Mouse (Mus musculus): Measurements from ENCODE around the gene Dkkl1. TPM values are rescaled to one million over a fixed set of nuclear protein-coding genes. Genes with fewer than 3 reads are reported as not detected.

Gene Dkkl1
- total RNA-seq, 2 experiments from 2014 or later = 1.0 to 1.1 TPM

DNA sequence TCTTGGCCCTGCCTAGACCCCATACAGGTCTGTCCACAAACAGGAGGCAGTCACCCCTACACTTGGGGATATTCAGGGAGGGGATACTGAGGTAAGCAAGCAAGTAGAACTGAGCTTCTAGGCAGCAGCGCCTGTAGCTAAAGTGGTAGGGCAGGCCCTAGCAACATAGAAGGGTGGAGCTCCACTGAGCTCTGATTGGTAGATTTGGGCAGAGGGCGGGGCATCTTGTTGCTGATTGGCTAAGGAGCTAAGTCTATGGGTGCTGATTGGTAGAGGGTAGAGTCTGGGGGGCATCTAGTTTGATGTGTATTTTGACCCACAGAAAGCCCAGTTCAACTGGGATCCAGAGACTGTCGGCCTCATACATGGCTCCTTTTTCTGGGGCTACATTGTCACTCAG is 42.5 kb downstream of the Dkkl1 start:
- no peak for ATAC-seq (ENCODE audit: poor library complexity, severe bottlenecking)

DNA sequence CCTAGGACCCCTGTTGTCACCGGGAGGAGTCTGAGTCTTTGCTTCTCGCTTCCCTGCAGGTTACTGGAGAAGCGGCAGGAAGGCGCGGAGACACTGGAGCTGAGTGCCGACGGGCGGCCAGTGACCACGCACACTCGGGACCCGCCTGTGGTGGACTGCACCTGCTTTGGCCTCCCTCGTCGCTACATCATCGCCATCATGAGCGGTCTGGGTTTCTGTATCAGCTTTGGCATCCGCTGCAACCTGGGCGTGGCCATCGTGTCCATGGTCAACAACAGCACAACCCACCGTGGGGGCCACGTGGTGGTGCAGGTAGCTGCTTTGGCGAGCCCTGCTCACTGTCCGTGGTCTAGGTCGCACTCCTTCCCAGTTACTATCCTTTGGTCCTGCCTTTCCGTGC is 43.3 kb downstream of the Dkkl1 start:
- ATAC-seq (ENCODE audit: poor library complexity, severe bottlenecking) = no peak

DNA sequence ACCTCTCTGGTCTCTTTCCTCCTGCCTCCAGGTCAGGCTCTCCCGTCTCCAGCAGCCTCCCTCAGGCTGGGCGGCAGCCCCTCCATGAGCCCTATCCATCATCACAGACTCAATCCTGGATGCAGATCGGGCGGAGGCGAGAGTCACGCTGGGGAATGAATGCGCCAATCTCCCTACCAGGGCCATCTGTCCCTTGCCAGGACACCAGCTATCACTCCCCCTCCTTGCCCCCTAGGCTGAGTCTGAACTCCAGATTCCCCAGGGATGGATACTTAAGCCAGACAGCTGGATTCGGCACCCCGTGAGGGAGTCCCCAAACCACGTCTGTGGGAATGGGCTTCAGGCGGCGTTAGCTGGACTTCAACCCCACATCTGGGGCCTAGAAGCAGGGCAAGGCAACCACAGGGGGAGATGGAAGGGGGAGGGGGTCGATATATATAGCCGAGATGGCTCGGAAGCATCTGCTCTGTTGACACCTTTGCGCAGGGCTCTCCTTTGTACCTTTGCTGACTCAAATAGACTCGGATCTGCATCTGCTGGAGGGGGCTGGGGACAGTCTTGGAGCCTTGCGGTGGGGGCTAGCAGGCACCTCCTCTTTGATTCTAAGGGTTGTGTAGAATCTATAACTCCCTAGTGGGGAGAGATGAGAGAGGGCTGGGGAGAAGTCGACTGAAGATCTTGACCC is 44.0 kb downstream of the Dkkl1 start:
- ATAC-seq (ENCODE audit: poor library complexity, severe bottlenecking) = no peak

DNA sequence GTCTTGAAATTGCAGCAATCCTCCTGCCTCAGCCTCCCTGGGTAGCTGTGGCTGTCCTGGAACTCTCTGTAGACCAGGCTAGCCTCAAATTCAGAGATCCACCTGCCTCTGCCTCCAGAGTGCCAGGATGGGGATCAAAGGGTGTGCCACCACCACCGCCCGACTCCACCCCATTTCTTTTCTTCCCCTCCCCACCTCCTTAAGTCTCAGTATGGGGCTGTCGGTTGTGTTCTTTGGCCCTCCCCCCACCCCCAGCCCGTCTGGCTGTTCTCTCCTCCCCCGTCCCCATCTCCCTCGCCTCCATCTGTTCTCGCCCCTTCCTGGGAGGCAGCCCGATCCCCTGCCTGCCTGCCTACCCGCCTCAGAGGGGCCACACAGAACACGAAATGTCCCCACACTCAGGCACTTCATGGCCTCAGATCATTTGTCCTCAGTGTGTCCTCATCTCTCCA is 45.0 kb downstream of the Dkkl1 start:
- no peak for ATAC-seq (ENCODE audit: poor library complexity, severe bottlenecking)

DNA sequence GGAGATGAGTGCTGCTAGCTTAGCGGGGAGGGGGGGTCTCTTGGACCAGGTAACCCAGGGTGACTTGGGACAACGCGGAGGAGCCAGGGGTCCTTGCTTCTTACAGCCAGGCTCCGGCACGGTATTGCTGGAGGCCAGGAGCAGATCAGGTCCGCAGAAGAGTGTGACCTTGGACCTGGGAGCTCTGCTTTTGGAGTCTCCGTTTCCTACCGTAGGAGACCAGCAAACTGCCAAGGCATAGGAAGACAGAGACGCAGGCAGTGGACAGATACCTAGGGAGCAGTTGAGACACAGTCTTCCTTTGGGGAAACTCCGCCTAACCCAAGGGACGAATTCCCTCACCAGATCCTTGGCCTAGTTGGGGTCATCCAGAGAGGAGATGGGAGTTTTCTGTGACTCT is 46.2 kb downstream of the Dkkl1 start:
- ATAC-seq (ENCODE audit: poor library complexity, severe bottlenecking) = no peak

DNA sequence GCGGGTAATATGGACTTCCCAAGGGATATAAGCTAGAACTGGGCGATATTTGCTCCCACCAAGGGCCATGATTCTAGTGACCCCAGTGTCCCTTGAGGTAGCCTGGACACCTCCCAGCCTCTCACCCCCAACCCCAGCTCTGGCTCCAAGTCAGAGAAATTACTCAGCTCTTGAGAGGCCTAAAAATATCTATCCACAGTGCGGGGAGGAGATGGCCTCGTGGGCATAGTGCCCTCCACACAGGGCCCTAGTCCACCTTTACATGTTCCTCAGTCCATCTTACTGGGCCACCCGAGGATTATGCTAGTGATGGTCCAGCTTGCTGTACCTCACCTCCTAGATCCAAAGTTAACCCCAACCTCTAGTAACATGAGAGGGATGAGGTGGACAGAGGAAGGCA is 47.1 kb downstream of the Dkkl1 start:
- ATAC-seq (ENCODE audit: poor library complexity, severe bottlenecking) = no peak

DNA sequence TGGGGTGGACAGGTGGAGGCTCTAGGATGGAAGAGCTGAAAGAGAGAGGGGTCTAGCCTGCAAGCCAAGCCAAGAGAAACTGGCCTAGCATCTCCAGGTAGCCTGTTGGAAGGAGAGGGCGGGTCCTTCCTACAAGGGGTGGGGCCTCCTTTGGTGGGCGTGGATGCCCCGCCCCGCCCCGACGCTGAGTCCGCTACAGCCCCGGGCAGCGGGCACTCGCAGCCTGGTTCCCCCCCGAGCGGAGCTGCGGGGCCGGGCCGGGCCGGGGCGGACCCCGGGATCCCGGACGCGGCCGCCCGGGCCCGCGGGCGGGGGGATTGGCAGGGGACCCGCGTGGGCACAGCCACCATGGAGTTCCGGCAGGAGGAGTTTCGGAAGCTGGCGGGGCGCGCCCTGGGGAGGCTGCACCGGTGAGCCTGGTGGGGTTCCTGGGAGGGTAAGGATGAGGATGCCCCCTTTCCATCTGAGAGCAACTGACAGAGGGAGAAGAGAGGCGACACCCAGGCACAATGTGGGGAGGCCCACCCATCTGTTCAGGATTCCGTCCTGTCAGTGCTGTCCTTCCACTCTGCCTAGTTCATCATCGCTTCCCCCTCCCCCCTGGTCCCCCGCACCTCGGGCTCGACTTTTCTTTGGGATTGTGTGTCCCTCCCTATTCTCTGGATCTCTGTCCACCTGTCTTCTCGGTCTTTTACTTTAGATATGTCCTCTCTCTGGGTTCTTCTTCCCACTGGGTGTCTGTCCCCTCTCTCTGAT is 48.0 kb downstream of the Dkkl1 start, which contains the start of gene Slc17a7:
TSS of gene Slc17a7 (plus strand) at position 215 of the 756 bp plus-strand sequence.
- ATAC-seq (ENCODE audit: poor library complexity, severe bottlenecking) = peak; percentile 59

DNA sequence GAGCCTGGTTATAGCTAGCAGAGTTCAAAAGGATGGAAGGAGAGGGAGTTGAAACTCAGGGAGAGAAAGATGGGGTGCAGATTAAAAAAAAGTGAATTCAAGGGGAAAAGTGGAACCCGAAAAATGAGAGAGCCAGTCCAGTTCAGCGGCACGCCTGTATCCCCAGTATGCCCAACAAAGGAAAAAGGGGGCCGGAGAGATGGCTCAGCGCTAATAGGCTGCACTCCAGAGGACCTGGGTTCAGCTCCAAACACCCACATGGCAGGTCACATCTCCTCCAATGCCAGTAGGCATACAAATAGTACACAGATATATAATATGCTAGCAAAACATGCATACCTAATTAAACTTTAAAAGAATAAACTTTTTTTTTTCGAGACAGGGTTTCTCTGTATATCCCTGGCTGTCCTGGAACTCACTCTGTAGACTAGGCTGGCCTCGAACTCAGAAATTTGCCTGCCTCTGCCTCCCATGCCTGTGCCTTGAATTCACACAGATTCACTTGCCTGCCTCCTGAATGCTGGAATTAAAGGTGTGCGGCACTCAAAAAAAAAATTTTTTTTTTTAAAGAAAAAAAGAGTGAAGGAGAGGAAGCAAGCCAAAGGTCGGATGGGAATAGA is 48.8 kb downstream of the Dkkl1 start:
- ATAC-seq (ENCODE audit: poor library complexity, severe bottlenecking) = no peak

DNA sequence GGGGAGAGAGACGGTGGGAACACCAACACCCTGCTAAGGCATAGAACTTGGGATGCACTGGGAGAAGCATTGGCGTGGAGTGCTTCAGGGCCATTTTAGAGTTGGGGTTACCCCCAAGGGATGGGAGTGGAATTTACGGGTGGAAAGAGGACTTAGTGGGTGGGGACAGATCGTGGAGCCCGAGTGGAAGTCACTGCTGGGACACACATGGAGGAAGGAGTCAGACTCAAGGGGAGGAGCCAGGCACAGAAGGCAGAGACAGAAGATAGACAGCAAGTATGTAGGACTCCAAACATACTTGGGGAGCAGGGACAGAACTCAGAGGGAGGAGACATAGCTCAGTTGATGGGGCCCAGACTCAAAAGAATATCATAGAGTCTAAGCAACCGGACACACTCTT is 49.4 kb downstream of the Dkkl1 start:
- no peak for ATAC-seq (ENCODE audit: poor library complexity, severe bottlenecking)

DNA sequence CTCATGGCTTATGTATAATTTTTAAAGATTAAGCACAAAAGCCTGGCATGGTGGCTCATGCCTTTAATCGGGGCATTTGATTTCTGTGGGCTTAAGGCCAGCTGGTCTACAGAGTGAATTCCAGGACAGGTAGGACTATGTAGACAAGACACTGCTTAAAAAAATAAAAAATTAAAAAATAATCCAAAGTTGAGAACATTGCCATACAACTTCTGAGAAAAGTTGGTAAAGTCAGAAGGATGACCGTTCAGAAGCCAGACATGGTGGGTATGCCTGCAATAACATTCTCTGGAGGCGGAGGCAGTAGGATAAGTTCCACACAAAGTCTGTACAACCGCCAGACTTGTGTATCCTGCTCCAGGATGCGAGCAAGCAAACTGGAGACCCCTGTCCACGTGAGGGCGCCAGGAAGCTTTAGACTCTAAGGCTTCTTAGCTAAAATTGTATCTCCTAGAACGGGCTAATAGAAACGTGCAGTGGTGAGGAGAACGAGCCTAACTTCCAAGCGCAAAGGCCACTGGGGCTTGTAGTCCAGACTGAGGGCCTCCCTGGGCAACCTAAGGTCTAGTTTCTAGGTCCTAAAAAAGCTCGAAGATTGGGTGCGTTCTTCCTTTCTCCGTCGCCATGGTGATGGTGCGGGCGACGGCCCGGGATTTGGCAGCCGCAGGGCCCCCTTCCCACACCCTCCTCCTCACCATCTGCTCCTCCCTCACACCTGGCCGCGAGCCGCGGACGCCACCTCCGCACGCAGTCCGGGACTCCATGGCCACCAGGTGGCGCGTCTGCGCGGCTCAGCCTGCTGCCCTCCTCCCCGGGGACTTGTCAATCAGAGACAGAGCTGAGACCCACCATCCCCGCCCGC is 50.1 kb downstream of the Dkkl1 start:
- peak; percentile 95 for ATAC-seq (ENCODE audit: poor library complexity, severe bottlenecking)

DNA sequence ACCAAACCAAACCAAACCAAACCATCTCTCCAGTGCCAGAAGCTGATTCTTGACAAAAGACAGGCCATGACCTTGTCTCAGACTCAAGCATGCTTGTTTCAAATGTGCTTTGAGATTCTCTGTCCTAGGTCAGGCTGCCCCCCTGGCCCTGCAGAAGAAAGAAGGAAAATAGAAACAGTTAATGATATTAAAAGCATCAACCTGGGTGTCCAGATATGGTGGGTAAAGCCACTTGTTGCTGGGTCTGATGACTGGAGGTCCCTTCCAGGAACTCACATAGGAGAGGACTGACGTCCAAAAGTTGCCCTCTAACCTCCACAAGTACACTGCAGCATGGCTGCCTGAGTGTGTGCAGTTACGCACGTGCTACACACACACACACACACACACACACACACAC is 51.1 kb downstream of the Dkkl1 start:
- ATAC-seq (ENCODE audit: poor library complexity, severe bottlenecking) = no peak

DNA sequence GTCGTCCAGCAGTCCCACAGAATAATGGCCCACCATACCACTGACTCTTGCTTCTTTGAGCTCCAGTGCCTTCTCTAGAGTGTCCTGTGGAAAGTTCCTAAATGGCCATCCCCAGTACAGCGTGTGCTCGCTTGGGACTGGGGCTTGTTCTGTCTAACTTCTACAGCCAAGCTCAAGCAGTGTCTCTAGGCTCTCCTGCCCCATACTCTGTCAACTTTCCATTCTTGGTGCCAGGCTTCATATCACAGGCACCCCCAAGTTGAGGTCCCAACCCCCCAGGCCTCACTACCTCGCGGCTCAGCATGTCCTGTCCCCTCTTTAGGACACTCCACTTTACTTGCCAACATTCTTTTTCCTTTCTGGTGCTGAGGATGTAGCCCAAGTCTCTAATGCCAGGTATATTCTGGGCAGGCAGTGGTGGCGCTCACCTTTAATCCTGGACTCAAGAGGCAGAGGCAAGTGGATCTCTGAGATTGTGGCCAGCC is 51.6 kb downstream of the Dkkl1 start:
- ATAC-seq (ENCODE audit: poor library complexity, severe bottlenecking) = no peak

DNA sequence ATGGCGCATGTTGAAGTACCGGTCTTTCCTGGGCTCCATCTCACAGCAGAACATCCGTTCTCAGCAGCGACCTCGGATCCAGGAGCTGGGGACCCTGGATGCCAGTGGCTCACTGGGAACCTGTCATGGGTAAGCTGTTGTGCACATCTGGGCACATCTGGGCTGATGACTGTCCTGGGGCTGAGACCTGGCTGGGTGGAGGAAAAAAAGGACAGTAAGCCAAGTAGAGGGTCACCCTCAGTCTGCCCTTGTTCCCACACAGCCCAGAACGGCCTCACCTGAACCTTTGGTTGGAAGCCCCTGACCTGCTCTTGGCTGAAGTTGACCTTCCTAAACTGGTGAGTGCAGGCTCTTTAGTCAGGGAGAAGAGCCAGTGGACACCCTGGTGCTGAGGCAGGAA is 53.0 kb downstream of the Dkkl1 start:
- ATAC-seq (ENCODE audit: poor library complexity, severe bottlenecking) = no peak

Other genes with a start within 250 kb of the Dkkl1 start
Only the 30 nearest of the 36 such genes appear.
- 16.8 and 18.7 TPM in 2 replicates for gene Bcl2l12, start 213.4 kb downstream of the Dkkl1 start, total RNA-seq (2015)
- 14.1 and 17.7 TPM in 2 replicates for gene Bcl2l12, start 213.4 kb downstream of the Dkkl1 start, total RNA-seq (2017)
- 22.2 and 23.0 TPM in 2 replicates for gene Scaf1, start 195.8 kb downstream of the Dkkl1 start, total RNA-seq (2015)
- 9.6 and 12.2 TPM in 2 replicates for gene Scaf1, start 195.8 kb downstream of the Dkkl1 start, total RNA-seq (2017)
- 77.1 and 78.6 TPM in 2 replicates for gene Rras, start 194.2 kb downstream of the Dkkl1 start, total RNA-seq (2015)
- 12.7 and 14.1 TPM in 2 replicates for gene Rras, start 194.2 kb downstream of the Dkkl1 start, total RNA-seq (2017)
- 15.4 and 16.3 TPM in 2 replicates for gene Prr12, start 159.3 kb downstream of the Dkkl1 start, total RNA-seq (2015)
- gene Prr12, start 159.3 kb downstream of the Dkkl1 start, total RNA-seq (2017) = 1.9 and 3.0 TPM in 2 replicates
- 41.4 and 46.3 TPM in 2 replicates for gene Nosip, start 149.7 kb downstream of the Dkkl1 start, total RNA-seq (2015)
- 54.2 and 56.8 TPM in 2 replicates for gene Nosip, start 149.7 kb downstream of the Dkkl1 start, total RNA-seq (2017)
- gene Prrg2, start 149.5 kb downstream of the Dkkl1 start, total RNA-seq (2015) = 6.6 and 8.9 TPM in 2 replicates
- 5.4 TPM in 2 replicates for gene Prrg2, start 149.5 kb downstream of the Dkkl1 start, total RNA-seq (2017)
- 4.5 and 5.8 TPM in 2 replicates for gene Rcn3, start 119.9 kb downstream of the Dkkl1 start, total RNA-seq (2015)
- 7.8 and 18.1 TPM in 2 replicates for gene Rcn3, start 119.9 kb downstream of the Dkkl1 start, total RNA-seq (2017)
- 22.0 and 22.5 TPM in 2 replicates for gene Fcgrt, start 108.3 kb downstream of the Dkkl1 start, total RNA-seq (2015)
- gene Fcgrt, start 108.3 kb downstream of the Dkkl1 start, total RNA-seq (2017) = 64.1 and 69.0 TPM in 2 replicates
- gene Rps11, start 87.7 kb downstream of the Dkkl1 start, total RNA-seq (2015) = 2,516 and 2,663 TPM in 2 replicates
- 1,201 and 1,233 TPM in 2 replicates for gene Rps11, start 87.7 kb downstream of the Dkkl1 start, total RNA-seq (2017)
- gene Rpl13a, start 83.4 kb downstream of the Dkkl1 start, total RNA-seq (2015) = 1,652 and 1,953 TPM in 2 replicates
- gene Rpl13a, start 83.4 kb downstream of the Dkkl1 start, total RNA-seq (2017) = 2,014 and 2,240 TPM in 2 replicates
- not detected in 2 replicates for gene Gm45713, start 75.9 kb downstream of the Dkkl1 start, total RNA-seq (2015)
- not detected in 2 replicates for gene Gm45713, start 75.9 kb downstream of the Dkkl1 start, total RNA-seq (2017)
- gene Flt3l, start 75.7 kb downstream of the Dkkl1 start, total RNA-seq (2015) = 22.7 and 29.0 TPM in 2 replicates
- 17.4 and 17.6 TPM in 2 replicates for gene Flt3l, start 75.7 kb downstream of the Dkkl1 start, total RNA-seq (2017)
- gene Pih1d1, start 57.8 kb downstream of the Dkkl1 start, total RNA-seq (2015) = 131 and 132 TPM in 2 replicates
- gene Pih1d1, start 57.8 kb downstream of the Dkkl1 start, total RNA-seq (2017) = 43.9 and 51.4 TPM in 2 replicates
- 68.0 and 72.0 TPM in 2 replicates for gene Aldh16a1, start 57.6 kb downstream of the Dkkl1 start, total RNA-seq (2015)
- gene Aldh16a1, start 57.6 kb downstream of the Dkkl1 start, total RNA-seq (2017) = 26.9 and 33.7 TPM in 2 replicates
- 0.18 TPM in 1 of 2 replicates, not detected in the other for gene Slc17a7, start 48.2 kb downstream of the Dkkl1 start, total RNA-seq (2015)
- gene Slc17a7, start 48.2 kb downstream of the Dkkl1 start, total RNA-seq (2017) = not detected in 2 replicates
- gene Gfy, start 32.6 kb downstream of the Dkkl1 start, total RNA-seq (2015) = not detected in 2 replicates
- gene Gfy, start 32.6 kb downstream of the Dkkl1 start, total RNA-seq (2017) = not detected in 2 replicates
- not detected in 2 replicates for gene Pth2, start 31.2 kb downstream of the Dkkl1 start, total RNA-seq (2015)
- gene Pth2, start 31.2 kb downstream of the Dkkl1 start, total RNA-seq (2017) = not detected in 2 replicates
- gene Ccdc155, start 7.3 kb downstream of the Dkkl1 start, total RNA-seq (2015) = not detected in 2 replicates
- gene Ccdc155, start 7.3 kb downstream of the Dkkl1 start, total RNA-seq (2017) = not detected in 2 replicates
- 0.07 TPM in 1 of 2 replicates, not detected in the other for gene Tead2, start 3.6 kb upstream of the Dkkl1 start, total RNA-seq (2015)
- gene Tead2, start 3.6 kb upstream of the Dkkl1 start, total RNA-seq (2017) = not detected in 2 replicates
- 105 and 111 TPM in 2 replicates for gene Cd37, start 27.0 kb upstream of the Dkkl1 start, total RNA-seq (2015)
- 67.9 and 74.9 TPM in 2 replicates for gene Cd37, start 27.0 kb upstream of the Dkkl1 start, total RNA-seq (2017)
- gene Slc6a16, start 28.9 kb upstream of the Dkkl1 start, total RNA-seq (2015) = not detected in 2 replicates
- not detected in 2 replicates for gene Slc6a16, start 28.9 kb upstream of the Dkkl1 start, total RNA-seq (2017)
- 0.27 and 0.78 TPM in 2 replicates for gene Slc6a21, start 65.4 kb upstream of the Dkkl1 start, total RNA-seq (2015)
- gene Slc6a21, start 65.4 kb upstream of the Dkkl1 start, total RNA-seq (2017) = not detected in 2 replicates
- 3.2 and 4.7 TPM in 2 replicates for gene Trpm4, start 121.6 kb upstream of the Dkkl1 start, total RNA-seq (2015)
- 4.8 and 5.4 TPM in 2 replicates for gene Trpm4, start 121.6 kb upstream of the Dkkl1 start, total RNA-seq (2017)
- gene Hrc, start 123.1 kb upstream of the Dkkl1 start, total RNA-seq (2015) = not detected in 2 replicates
- 0.07 TPM in 1 of 2 replicates, not detected in the other for gene Hrc, start 123.1 kb upstream of the Dkkl1 start, total RNA-seq (2017)
- 0.50 TPM in 1 of 2 replicates, not detected in the other for gene Ppfia3, start 154.9 kb upstream of the Dkkl1 start, total RNA-seq (2015)
- gene Ppfia3, start 154.9 kb upstream of the Dkkl1 start, total RNA-seq (2017) = not detected in 2 replicates
- 0.71 TPM in 1 of 2 replicates, not detected in the other for gene Lin7b, start 158.4 kb upstream of the Dkkl1 start, total RNA-seq (2015)
- gene Lin7b, start 158.4 kb upstream of the Dkkl1 start, total RNA-seq (2017) = not detected in 2 replicates
- 69.6 and 94.3 TPM in 2 replicates for gene Snrnp70, start 183.6 kb upstream of the Dkkl1 start, total RNA-seq (2015)
- 261 and 320 TPM in 2 replicates for gene Snrnp70, start 183.6 kb upstream of the Dkkl1 start, total RNA-seq (2017)
- gene Kcna7, start 193.5 kb upstream of the Dkkl1 start, total RNA-seq (2015) = not detected in 2 replicates
- gene Kcna7, start 193.5 kb upstream of the Dkkl1 start, total RNA-seq (2017) = not detected in 2 replicates
- gene Ntf5, start 201.5 kb upstream of the Dkkl1 start, total RNA-seq (2015) = not detected in 2 replicates
- not detected in 2 replicates for gene Ntf5, start 201.5 kb upstream of the Dkkl1 start, total RNA-seq (2017)
- gene Lhb, start 208.7 kb upstream of the Dkkl1 start, total RNA-seq (2015) = not detected in 2 replicates
- gene Lhb, start 208.7 kb upstream of the Dkkl1 start, total RNA-seq (2017) = not detected in 2 replicates